Mouse (Mus musculus) MN1 (cell line): ENCODE results near the gene Enah.
A peak's percentile ranks its signal among the peaks of the same experiment; 100 is the strongest.

Experiments
- DNase-seq: peaks from one replicate; pipeline ENCODE4 v3.0.0-alpha.2; 2016; ENCODE audit warnings: low spot score

Gene Enah

GRCm38 (mm10) chr1:181878436-181878835 lies 141.4 kb downstream of the Enah start:
- DNase-seq, result no peak

DNA sequence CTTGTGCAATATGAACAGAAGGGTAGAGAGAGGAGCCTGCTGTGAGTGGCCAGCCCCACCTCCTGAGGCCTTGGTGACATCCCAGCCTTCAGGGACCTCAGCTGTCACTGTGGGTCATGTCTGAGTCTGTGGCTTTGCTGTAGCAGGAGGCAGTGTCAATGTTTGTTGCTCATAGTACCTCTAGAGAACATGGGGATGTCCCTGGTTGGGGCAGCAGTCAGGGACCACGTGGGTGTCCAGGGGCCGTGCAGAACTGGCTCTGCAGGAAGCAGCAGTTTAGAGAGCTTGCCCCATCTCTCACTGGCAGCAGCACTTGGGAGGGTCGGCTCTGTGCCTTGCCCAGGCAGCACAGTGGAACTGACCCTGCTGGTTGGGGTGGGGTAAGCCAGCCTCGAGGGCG lies 142.7 kb downstream of the Enah start:
- no peak for DNase-seq

DNA sequence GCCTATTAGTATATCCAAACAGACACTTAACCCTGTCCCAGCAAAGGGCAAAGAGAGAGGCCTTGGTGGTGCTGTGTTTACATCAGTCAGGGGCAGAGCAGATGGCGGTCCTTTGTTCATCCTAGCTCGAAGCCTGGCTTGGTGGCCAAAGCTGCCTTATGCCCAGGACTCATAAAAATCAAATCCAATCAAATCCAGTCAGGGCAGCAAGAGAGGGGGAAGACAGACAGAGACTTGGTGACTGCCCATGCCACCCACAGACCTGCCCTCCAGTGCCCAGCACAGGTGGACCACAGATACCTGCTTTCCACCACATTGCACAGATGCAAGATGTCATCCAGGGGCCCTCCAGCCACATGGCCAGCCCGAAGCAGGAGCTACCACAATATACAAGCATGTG lies 143.1 kb downstream of the Enah start:
- no peak for DNase-seq

- no peak for DNase-seq
Observed at GRCm38 (mm10) chr1:181873086-181873920, 146.5 kb downstream of the Enah start.

DNA sequence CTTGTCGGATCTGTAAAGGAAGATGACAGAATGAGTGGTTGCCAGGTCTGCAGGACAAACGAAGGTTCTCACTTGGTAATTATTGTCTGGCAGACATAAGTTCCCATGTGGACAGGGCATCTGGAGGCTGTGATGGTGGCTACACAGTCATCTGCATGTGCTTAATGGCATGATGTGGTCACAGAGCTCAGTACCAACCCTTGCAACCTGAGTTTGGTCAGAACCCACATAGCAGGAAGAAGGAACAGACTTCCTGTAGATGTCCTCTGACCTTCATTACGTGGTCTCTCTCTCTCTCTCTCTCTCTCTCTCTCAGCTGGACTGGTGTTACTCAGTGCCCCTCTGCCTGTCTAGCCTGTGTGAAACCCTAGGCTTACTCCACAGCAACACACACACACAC lies 147.2 kb downstream of the Enah start:
- DNase-seq, result no peak

DNA sequence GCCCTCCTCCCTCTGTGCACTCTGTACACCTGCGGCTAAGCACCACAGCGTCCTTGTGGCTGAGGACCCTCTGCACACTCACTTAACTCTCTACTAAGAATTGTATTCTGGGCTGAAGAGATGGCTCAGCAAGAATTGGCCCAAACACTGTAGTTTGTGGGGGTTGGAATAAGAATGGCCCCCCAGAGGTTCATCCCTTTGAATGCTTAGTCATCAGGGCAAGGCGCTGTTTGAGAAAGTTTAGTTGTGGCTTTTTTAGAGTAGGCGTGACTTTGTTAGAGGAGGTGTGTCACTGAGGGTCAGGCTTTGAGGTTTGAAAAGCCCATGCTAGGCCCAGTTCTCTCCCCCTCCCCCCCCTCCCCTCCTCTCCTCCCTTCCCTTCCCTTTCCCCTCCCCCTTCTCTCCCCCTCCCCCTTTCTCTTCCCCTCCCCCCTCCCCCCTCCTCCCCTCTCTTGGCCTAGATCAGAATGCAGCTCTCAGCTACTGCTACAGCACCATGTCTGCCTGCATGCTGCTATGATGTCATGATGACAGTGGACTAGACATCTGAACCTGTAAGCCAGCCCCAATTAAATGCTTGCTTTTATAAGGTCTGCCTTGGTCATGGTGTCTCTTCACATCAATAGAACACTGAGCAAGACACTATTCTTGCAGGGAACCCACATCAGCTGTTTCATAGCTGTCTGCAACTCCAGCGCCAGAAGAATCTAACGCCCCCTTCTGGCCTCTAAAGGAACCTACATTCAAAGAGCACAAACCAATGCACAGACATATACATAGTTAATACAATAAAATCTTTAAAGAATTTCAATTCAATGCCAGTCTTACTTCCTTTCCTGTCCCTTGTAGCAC lies 153.1 kb downstream of the Enah start:
- DNase-seq, result no peak

DNA sequence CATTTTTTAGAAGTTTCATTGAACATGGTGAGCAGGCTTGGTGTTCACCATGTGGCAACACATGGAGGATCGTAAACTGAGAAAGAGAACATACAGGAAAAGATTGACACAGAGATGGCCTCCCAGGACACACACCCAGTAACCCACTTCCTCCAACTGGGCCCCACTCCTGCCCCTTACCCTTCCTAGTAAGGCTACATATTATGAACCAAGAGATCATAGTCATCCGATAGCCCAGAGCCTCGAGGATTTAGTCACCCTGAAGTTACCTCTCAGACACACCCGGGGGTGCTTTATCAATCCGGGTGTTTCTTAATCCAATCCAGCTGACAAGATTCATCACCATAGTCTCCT lies 153.9 kb downstream of the Enah start:
- DNase-seq, result no peak

- DNase-seq, result no peak
Observed at GRCm38 (mm10) chr1:181864971-181865862, 154.6 kb downstream of the Enah start.

DNA sequence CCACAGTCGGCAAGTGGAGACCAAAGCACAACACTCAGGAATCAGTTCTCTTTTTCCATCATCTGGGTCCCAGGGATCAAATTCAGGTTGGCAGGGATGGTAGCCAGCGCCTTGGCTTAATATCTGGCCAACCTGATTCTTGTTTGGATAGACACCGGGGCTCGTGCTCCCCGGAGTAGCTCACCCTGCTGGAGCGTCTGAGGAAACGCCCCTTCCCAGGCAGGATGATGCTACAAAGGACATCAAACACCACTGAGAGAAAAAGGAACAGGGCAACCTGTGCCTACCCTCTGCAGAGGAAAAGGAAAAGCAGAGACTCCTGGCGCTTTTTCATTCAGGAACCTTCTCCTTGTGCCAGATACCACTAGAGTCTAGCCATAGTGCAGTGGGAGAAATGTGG lies 156.4 kb downstream of the Enah start:
- no peak for DNase-seq

- DNase-seq, result no peak
Observed at GRCm38 (mm10) chr1:181862676-181863374, 157.0 kb downstream of the Enah start.

DNA sequence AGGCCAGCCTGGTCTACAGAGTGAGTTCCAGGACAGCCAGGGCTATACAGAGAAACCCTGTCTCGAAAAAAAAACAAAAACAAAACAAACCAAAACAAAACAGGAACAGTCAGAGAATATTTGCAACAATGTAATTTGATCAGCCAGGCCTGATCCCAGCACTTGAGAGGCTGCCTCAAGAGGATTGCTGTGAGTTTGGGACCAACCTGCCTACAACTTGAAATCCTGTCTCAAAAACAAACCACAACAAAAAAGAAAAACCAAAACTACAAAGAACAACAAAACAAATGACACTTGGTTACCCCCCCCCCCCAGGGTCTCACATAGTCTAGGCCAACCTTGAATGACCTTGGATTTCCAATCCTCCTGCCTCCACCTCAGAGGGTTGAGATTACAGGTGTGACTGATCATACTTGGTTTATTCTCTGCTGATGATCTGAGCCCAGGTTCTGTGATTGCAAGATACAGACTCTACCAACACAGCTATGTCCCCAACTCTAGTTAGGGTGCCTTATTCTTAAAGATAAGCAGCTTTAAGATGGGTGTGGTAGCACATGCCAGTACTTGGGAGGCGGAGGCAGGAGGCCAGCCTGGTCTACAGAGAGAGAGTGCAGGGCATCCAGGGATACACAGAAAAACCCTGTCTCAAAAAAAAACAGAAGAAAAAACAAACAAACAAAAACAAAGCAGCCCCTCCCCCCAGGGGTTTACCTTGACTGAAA lies 158.4 kb downstream of the Enah start:
- DNase-seq, result no peak

- DNase-seq, result peak; percentile 80
Observed at GRCm38 (mm10) chr1:181860659-181861058, 159.1 kb downstream of the Enah start.

DNA sequence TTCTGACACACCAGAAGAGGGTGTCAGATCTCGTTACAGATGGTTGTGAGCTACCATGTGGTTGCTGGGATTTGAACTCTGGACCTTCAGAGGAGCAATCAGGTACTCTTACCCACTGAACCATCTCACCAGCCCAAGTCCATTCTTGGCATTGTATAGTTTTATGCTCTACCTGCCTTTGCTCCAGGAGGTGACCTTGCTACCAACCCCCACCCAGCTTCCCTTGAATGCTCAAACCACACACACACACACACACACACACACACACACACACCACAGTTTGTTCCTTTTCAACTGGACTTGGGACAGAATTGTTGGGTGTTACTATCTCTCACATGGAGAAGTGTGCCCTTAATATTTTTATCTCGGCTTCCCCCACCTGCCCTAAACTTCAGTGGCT lies 163.5 kb downstream of the Enah start:
- DNase-seq, result no peak

DNA sequence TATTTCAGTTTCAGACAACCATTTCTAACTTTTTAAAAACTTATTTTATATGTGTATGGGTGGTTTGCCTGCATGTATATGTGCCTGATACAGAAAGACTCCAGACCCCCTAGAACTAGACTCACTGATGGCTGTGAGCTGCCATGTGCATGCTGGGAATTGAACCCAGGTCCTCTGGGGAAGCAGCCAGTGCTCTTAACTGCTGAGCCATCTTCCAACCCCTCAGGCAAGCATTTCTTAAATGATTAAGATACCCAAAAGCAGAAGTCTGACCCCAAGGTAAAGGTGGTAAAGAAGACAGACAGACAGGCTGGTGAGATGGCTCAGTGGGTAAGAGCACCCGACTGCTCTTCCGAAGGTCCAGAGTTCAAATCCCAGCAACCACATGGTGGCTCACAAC lies 165.0 kb downstream of the Enah start:
- DNase-seq, result no peak

GRCm38 (mm10) chr1:181853081-181853736 lies 166.6 kb downstream of the Enah start:
- DNase-seq, result no peak

DNA sequence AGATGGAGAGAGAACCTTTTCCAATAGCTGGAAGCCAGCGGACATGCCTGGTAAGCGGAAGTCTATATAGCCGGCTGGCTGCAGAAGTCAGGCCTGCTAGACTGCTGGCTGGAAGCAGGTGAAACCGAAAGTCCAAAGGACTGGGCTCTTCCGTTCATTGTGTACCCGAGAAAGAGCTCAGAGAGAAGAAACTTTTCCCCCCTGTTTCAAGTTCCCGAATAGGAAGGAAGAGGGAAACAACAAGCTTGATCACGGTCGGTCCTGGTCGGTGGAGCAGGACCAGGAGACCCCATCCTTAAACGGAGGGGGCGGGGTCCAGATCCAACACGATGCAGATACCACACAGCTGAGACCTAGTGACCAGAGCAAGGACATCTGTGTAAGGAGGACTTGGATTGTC lies 167.3 kb downstream of the Enah start:
- DNase-seq, result no peak

GRCm38 (mm10) chr1:181851521-181852310 lies 168.1 kb downstream of the Enah start:
- DNase-seq, result no peak

DNA sequence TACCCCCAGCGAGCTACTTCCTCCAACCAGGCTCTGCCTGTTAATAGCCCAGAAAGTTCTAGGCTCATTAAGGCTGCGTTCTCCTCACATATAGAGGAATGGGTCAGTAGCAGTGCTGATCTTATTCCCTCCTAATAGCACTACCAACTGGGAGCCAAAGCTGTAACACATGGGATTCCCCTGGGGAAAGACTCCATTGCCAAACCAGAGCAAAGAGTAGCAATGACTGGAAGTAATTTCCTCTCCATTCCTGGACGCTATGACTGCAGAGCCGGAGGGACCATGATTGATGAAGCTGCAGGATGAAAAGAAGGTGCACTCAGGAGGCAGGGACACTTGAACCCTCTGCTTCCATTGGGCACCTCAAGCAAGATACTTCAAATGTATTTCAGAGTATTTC lies 169.3 kb downstream of the Enah start:
- DNase-seq, result no peak

- DNase-seq, result no peak
Observed at GRCm38 (mm10) chr1:181848210-181848609, 171.6 kb downstream of the Enah start.

- DNase-seq, result no peak
Observed at GRCm38 (mm10) chr1:181847396-181847795, 172.4 kb downstream of the Enah start.
